Mouse (Mus musculus): ENCODE results near the gene Tle6.

Tle6 gene

DNA sequence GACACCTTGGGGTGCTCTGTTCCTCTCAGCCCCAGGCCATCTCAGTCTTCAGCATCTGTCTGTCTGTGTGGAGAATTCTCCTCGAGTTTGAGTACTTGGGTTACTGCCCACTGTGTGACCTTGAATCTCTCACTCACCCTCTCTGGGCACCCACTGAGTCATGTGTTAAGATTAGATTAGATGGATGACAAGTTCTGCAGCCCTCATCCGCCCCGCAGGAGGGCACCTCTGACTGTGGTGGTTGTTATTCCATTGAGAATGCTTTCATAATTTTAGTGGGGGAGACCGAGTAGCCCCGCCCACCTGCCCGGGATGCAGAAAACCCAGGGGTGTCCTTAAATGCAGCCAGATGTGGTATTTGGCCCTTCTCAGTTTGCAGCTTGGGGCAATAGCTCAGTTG is 37.4 kb downstream of the Tle6 start:
- no peak for DNase-seq (ENCODE audit: low spot score)

DNA sequence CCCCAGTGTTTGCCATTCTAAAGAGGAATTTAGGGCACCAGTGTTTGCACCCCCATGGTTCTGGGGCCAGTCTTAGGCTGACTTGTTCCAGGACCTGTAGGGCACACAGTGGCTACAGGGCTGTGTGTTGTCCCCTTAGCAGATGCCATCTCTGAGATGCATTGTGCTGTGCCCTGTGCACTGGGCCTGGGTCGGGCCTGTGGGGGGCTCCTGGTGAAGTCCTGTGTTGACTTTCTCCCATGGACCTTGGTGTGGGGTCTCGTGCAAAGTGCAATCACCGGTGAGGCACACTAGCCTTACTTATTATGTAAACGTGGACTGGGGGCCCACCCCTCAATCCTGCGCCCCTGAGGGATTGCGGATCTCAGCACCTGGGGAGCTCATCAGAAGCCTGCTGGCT is 38.5 kb downstream of the Tle6 start:
- DNase-seq (ENCODE audit: low spot score) = no peak

DNA sequence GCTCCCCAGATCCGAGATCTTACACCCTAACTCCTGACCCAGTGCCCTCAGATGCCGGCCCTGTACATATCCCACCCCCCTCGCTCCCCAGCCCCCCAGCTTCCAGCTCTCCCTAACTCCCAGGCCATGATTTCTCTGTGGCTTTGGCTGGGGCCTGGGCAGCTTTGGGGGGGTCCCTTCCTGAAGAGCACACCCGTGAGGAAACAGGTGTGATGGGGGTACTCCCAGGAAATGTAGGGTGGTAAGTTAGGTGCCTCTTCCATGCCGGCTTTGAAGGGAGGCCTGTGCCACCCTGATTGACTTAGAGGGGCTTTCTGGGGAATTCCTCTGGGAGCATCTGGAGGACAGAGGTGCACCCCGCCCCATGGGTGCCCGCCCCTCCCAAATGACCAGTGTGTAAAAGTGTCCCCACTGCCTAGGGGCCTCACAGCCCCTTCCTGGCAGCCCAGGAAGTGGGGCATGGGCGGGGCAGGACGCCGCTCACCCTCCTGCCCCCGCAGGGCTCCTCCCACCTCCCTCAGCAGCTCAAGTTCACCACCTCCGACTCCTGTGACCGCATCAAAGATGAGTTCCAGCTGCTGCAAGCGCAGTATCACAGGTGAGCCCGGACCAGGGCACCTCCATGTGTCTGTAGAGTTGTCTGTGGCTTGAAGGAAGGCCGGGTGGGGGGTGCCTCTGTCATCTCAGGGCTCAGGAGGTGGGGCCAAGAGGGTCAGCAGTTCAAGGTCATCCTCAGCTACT is 40.0 kb downstream of the Tle6 start:
- no peak for DNase-seq (ENCODE audit: low spot score)

- peak; percentile 73 for DNase-seq (ENCODE audit: low spot score)
Observed at GRCm38 (mm10) chr10:81559627-81560539, 41.0 kb downstream of the Tle6 start.

GRCm38 (mm10) chr10:81559163-81559626 is 41.7 kb downstream of the Tle6 start, which contains the start of gene Aes:
Gene Aes, plus strand, starts transcription at chr10:81559488.
- DNase-seq (ENCODE audit: low spot score) = peak; percentile 80

DNA sequence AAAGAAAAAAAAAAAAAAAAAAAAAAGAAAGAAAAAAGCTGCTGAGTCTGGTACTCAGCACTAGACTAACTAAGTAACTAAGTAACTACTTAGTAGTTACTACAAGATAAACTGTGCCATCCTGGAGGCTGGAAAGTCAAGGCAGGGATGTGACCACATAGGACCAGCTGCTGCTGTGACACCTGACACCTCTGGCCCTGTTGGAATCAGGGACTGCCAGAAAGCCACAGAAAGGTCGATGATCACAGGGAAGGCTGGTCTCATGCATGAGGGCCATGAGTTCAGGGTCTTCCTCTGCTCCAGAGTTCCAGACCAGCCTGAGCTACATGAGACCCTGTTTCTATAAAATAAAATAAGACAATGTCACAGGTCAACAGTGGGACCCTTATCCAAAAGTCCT is 43.4 kb downstream of the Tle6 start:
- DNase-seq (ENCODE audit: low spot score) = no peak

GRCm38 (mm10) chr10:81556282-81556681 is 44.6 kb downstream of the Tle6 start:
- no peak for DNase-seq (ENCODE audit: low spot score)

- DNase-seq (ENCODE audit: low spot score) = no peak
Observed at GRCm38 (mm10) chr10:81553807-81554755, 46.8 kb downstream of the Tle6 start.

DNA sequence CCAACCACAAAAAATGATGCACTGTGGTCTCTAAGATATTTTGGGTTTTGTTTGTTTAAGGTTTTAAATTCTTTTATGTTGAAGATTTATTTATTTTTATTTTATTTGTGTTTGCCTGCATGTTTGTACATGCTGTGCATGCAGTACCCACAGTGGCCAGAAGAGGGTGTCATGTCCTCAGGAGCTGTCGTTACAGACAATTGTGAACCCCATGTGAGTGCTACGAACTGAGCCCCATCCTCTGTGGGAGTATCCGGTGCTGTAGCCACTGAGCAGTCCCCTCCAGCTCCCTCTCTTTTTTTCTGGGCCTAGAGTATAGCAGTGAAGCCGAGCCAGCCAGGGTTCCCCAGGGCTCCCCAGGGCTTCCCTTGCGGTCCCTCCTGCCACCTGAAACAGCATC is 47.6 kb downstream of the Tle6 start:
- no peak for DNase-seq (ENCODE audit: low spot score)

GRCm38 (mm10) chr10:81551597-81552102 is 49.2 kb downstream of the Tle6 start:
- DNase-seq (ENCODE audit: low spot score) = peak; percentile 89

DNA sequence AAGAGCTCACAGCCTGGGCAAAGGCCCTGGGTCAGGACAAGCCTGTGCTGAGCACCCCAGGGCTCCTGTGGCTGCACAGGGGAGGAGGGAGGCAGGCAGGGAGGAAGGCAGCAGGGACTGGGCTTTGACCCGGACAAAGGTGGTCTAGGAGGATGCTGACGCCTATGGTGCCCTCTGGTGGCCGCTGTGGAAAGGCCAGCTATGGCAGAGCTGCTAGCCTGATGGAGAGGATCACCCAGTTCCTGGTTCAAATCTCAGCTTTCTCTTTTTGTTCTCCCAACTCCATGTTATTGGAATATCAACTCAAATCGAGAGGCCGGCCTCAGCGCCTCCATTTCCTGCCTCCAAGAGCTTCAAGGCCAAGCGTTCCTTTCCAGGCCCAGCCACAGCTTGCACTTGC is 50.6 kb downstream of the Tle6 start:
- DNase-seq (ENCODE audit: low spot score) = peak; percentile 61

GRCm38 (mm10) chr10:81548944-81549343 is 51.9 kb downstream of the Tle6 start:
- no peak for DNase-seq (ENCODE audit: low spot score)

DNA sequence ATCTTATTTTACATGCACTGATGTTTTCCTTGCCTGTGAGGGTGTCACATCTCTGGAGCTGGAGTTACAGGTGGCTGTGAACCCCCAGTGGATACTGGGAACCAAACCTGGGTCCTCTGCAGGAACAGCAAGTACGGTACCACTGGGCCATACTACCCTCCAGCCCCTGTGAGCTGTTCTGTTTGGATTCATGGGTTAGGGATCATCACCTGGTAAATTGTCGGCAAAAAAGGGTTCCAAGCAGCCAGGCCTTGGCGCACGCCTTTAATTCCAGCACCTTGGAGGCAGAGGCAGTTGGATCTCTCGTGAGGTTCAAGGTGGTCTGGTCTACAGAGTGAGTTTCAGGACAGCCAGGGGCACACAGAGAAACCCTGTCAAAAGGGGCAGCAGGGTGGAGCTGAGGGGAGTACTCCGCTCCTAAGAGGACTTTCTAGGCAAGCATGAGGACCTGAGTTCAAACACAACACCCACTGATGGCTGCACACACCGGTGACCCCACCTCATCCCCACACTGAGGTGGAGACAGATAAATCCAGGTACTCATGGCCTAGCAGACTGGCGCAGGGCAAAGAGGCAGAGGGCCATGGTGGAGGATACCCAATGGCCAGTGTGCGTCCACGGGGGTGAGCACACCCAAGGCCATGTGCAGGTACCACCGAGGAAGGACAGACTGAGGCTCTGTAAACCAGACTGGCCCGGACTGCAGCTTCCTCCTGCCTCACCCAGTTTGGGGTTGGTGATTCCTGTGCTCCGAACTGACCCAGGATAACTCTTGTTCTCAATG is 53.9 kb downstream of the Tle6 start:
- DNase-seq (ENCODE audit: low spot score) = no peak

DNA sequence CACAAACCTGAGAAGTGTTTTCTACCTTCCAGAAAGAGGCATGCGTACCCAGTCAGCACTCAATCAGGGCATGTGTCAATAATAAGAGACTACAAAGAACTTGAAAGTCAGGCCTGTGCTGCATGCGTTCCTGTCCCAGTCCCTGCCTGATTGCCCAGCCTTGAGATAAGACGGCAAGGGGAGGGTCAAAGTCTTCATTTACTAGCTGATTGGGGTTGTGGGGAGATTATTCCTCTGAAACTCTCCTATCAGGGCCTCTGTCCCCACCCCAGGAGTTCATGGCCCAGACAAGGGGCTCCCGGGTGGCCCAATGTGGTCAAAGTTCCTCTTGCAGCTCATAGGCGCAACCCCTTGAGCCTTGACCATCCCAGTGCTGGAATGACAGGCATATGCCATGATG is 54.5 kb downstream of the Tle6 start:
- DNase-seq (ENCODE audit: low spot score) = no peak

DNA sequence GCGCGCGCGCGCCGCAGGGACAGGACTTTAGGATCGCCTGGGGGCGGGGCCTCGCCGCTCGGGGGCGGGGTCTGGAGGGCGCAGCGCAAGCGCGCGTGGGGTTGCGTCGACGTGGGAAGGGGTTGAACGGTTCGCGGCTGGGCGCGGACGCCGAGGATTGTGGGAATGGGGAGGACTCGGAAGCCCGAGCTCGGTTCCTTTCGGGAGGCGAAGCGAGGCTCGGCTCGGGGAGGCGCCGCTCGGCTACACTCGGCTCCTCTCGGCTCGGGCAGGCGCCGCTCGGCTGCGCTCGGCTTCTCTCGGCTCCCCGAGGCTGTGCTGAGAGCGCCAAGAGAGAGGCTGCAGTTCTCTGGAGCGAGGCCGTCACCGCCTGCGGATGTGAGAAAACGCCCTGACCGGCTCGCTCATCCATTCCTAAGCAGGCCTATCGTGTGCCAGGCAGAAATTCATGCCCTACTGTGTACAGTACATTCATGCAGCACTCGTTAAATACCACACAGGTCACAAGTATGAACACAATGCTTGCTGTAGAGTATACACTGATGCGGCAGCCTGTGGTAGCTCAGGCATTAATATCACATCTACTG is 55.6 kb downstream of the Tle6 start, which contains the start of gene Gna11:
TSS of gene Gna11 (minus strand) at position 30 of the 587 bp plus-strand sequence.
- DNase-seq (ENCODE audit: low spot score) = peak; percentile 100

- no peak for DNase-seq (ENCODE audit: low spot score)
Observed at GRCm38 (mm10) chr10:81544296-81545160, 56.3 kb downstream of the Tle6 start.

GRCm38 (mm10) chr10:81543633-81544032 is 57.2 kb downstream of the Tle6 start:
- no peak for DNase-seq (ENCODE audit: low spot score)

DNA sequence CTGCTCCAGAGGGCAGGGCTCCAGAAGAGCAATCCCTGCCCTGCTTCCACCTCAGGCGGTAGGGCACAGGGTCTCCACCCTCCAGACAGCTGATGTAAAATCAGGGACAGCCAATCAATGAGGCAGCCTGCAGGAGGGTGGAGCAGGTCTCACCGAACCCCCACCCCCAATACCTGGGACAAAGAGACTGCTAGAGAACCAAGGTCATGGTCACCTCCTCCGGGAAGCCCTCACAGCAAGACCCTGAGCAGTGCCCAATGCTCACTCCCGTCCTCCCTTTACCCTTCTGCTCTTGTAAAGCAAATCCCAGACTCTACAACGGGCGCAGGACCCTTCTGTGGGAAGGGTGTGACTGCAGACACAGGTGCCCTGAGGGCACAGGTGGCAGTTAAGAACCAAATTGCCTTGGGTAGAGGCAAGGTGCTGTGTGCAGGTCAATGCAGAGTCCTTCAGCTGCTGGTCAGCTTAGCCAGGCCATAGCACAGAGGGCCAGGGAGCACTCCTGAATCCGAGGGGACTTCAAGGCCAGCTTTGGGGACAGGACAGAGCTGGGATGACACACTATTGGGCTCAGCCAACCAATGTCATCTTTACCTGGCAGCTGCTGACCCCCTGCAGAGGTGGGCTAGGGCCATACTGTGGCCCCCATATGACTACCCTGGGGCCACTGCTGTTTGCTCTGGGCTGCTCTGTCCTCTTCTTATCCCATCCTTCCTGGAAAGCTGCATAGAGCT is 58.0 kb downstream of the Tle6 start:
- no peak for DNase-seq (ENCODE audit: low spot score)

- no peak for DNase-seq (ENCODE audit: low spot score)
Observed at GRCm38 (mm10) chr10:81541803-81542202, 59.1 kb downstream of the Tle6 start.
